Mouse (Mus musculus) hindbrain, embryonic 10.5 days (tissue): Measurements from ENCODE around the gene Abcc9. TPM values are rescaled to one million over a fixed set of nuclear protein-coding genes. Genes with fewer than 3 reads are reported as not detected.

ENCODE experiments used
- DNase-seq: peaks from one replicate; pipeline ENCODE4 v3.0.0-alpha.2; 2017; ENCODE audit warnings: low spot score
- H3K27ac ChIP-seq: fragments of 300-500 bp; sonication (generic); 2 replicates; pipeline ENCODE4 v1.5.1; 2016; ENCODE audit warnings: mild to moderate bottlenecking, moderate library complexity
- H3K27me3 ChIP-seq: fragments of 300-500 bp; sonication (generic); 2 replicates; pipeline ENCODE4 v1.6.1; 2016; ENCODE audit warnings: mild to moderate bottlenecking; ENCODE audit not compliant: poor library complexity, insufficient read depth, severe bottlenecking
- H3K36me3 ChIP-seq: fragments of 300-500 bp; sonication (generic); 2 replicates; pipeline ENCODE4 v1.6.1; 2016; ENCODE audit warnings: mild to moderate bottlenecking, moderate library complexity
- H3K4me1 ChIP-seq: fragments of 300-500 bp; sonication (generic); replicated peaks from 2 replicates; pipeline ENCODE4 v1.6.1; 2016; ENCODE audit warnings: mild to moderate bottlenecking
- H3K4me3 ChIP-seq: fragments of 300-500 bp; sonication (generic); 2 replicates; pipeline ENCODE4 v1.5.1; 2016; ENCODE audit warnings: mild to moderate bottlenecking, moderate library complexity
- H3K9me3 ChIP-seq: fragments of 300-500 bp; sonication (generic); 2 replicates; pipeline ENCODE4 v1.6.1; 2016; ENCODE audit warnings: mild to moderate bottlenecking, moderate library complexity
- WGBS: fragments of 180-500 bp; shearing (Covaris S2); methylation state at CpG from one replicate; pipeline ENCODE4 v1.1.7; 2016; 5-methylcytosine and 5-hydroxymethylcytosine counted together
- polyA plus RNA-seq: library from polyadenylated mRNA; unstranded; fragments of >200 nt; fragmentation: Nextera tagmentation; extraction: Ambion mirVana; gene quantifications from 2 replicates; pipeline ENCODE4 v1.2.1, GENCODE M21; 2016

The Abcc9 gene
- polyA plus RNA-seq, 1 experiment from 2014 or later, result 1.5 TPM

GRCm38 (mm10) chr6:142639301-142639700, 62.8 kb downstream of the Abcc9 start:
- Histone ChIP-seq H3K27ac (no peak overlapping the region), H3K4me1 (peaks cover 6% of the 10 kb centered on the region), H3K4me3 (no peak overlapping the region), H3K36me3 (no peaks in the 10 kb centered on the region), H3K27me3 (no peaks in the 10 kb centered on the region), H3K9me3 (no peaks in the 10 kb centered on the region)
- WGBS, result 89% methylated on average over 10 of the region's 10 CpGs
- DNase-seq, result no peak

- H3K4me3 ChIP-seq, result no peak overlapping the region
- no peak overlapping the region for H3K27ac ChIP-seq
- peaks cover 6% of the 10 kb centered on the region for H3K4me1 ChIP-seq
- no peak for DNase-seq
- no peaks in the 10 kb centered on the region for H3K27me3 ChIP-seq
- no peaks in the 10 kb centered on the region for H3K36me3 ChIP-seq
- H3K9me3 ChIP-seq, result no peaks in the 10 kb centered on the region
- WGBS, result 73% methylated on average over 4 of the region's 4 CpGs
These were observed 66.5 kb downstream of the Abcc9 start for GRCm38 (mm10) chr6:142635654-142636053.

GRCm38 (mm10) chr6:142635185-142635583, 66.9 kb downstream of the Abcc9 start:
- no peak overlapping the region for H3K27ac ChIP-seq
- no peak overlapping the region for H3K4me3 ChIP-seq
- no peak for DNase-seq
- no peaks in the 10 kb centered on the region for H3K9me3 ChIP-seq
- no peaks in the 10 kb centered on the region for H3K27me3 ChIP-seq
- peaks cover 6% of the 10 kb centered on the region for H3K4me1 ChIP-seq
- no peaks in the 10 kb centered on the region for H3K36me3 ChIP-seq

GRCm38 (mm10) chr6:142634530-142635184, 67.5 kb downstream of the Abcc9 start:
- no peak overlapping the region for H3K27ac ChIP-seq
- H3K27me3 ChIP-seq, result no peaks in the 10 kb centered on the region
- DNase-seq, result no peak
- H3K36me3 ChIP-seq, result no peaks in the 10 kb centered on the region
- peaks cover 6% of the 10 kb centered on the region for H3K4me1 ChIP-seq
- no peak overlapping the region for H3K4me3 ChIP-seq
- H3K9me3 ChIP-seq, result no peaks in the 10 kb centered on the region
- 81% methylated on average over 10 of the region's 10 CpGs for WGBS

GRCm38 (mm10) chr6:142623351-142623750, 78.8 kb downstream of the Abcc9 start:
- Histone ChIP-seq H3K4me1 (no peaks in the 10 kb centered on the region), H3K27me3 (no peaks in the 10 kb centered on the region)
- WGBS, result 77% methylated on average over 6 of the region's 6 CpGs

GRCm38 (mm10) chr6:142616659-142617058, 85.5 kb downstream of the Abcc9 start:
- H3K9me3 ChIP-seq, result no peaks in the 10 kb centered on the region
- H3K4me1 ChIP-seq, result no peaks in the 10 kb centered on the region
- no peak overlapping the region for H3K4me3 ChIP-seq
- 38% methylated on average over 3 of the region's 3 CpGs for WGBS
- no peaks in the 10 kb centered on the region for H3K27me3 ChIP-seq
- no peak overlapping the region for H3K27ac ChIP-seq
- DNase-seq, result no peak
- no peaks in the 10 kb centered on the region for H3K36me3 ChIP-seq

More at GRCm38 (mm10) chr6:142623351-142623750, 78.8 kb downstream of the Abcc9 start:
- H3K9me3 ChIP-seq, result no peaks in the 10 kb centered on the region
- no peaks in the 10 kb centered on the region for H3K36me3 ChIP-seq
- H3K4me3 ChIP-seq, result no peak overlapping the region
- DNase-seq, result no peak
- no peak overlapping the region for H3K27ac ChIP-seq

- no peak overlapping the region for H3K27ac ChIP-seq
- H3K4me3 ChIP-seq, result no peak overlapping the region
- 83% methylated on average over 10 of the region's 10 CpGs for WGBS
- no peaks in the 10 kb centered on the region for H3K9me3 ChIP-seq
- DNase-seq, result no peak
- no peaks in the 10 kb centered on the region for H3K36me3 ChIP-seq
- H3K4me1 ChIP-seq, result no peaks in the 10 kb centered on the region
- no peaks in the 10 kb centered on the region for H3K27me3 ChIP-seq
These were observed 87.8 kb downstream of the Abcc9 start for GRCm38 (mm10) chr6:142614324-142614723.

GRCm38 (mm10) chr6:142612366-142612765, 89.7 kb downstream of the Abcc9 start:
- DNase-seq, result no peak
- no peaks in the 10 kb centered on the region for H3K27me3 ChIP-seq
- WGBS, result 86% methylated on average over 8 of the region's 8 CpGs
- H3K9me3 ChIP-seq, result no peaks in the 10 kb centered on the region
- H3K36me3 ChIP-seq, result no peaks in the 10 kb centered on the region
- H3K4me1 ChIP-seq, result no peaks in the 10 kb centered on the region
- H3K4me3 ChIP-seq, result no peak overlapping the region
- no peak overlapping the region for H3K27ac ChIP-seq

GRCm38 (mm10) chr6:142609401-142610373, 92.4 kb downstream of the Abcc9 start:
- H3K27me3 ChIP-seq, result no peaks in the 10 kb centered on the region
- H3K9me3 ChIP-seq, result no peaks in the 10 kb centered on the region
- no peaks in the 10 kb centered on the region for H3K36me3 ChIP-seq
- 67% methylated on average over 9 of the region's 9 CpGs for WGBS
- no peak overlapping the region for H3K27ac ChIP-seq
- DNase-seq, result no peak
- no peaks in the 10 kb centered on the region for H3K4me1 ChIP-seq
- H3K4me3 ChIP-seq, result no peak overlapping the region

GRCm38 (mm10) chr6:142607080-142607479, 95.0 kb downstream of the Abcc9 start:
- Histone ChIP-seq H3K4me3 (no peak overlapping the region), H3K9me3 (no peaks in the 10 kb centered on the region)
- WGBS, result 71% methylated on average over 7 of the region's 7 CpGs

GRCm38 (mm10) chr6:142602772-142603171, 99.3 kb downstream of the Abcc9 start:
- Histone ChIP-seq H3K36me3 (no peaks in the 10 kb centered on the region), H3K4me1 (peaks cover 4% of the 10 kb centered on the region; the same call in 1 of the 2 replicates), H3K9me3 (no peaks in the 10 kb centered on the region), H3K4me3 (no peak overlapping the region), H3K27me3 (no peaks in the 10 kb centered on the region), H3K27ac (no peak overlapping the region)
- DNase-seq, result no peak
- 63% methylated on average over 6 of the region's 6 CpGs for WGBS

More at GRCm38 (mm10) chr6:142607080-142607479, 95.0 kb downstream of the Abcc9 start:
- DNase-seq, result no peak
- H3K4me1 ChIP-seq, result peaks cover 4% of the 10 kb centered on the region; the same call in 1 of the 2 replicates
- H3K36me3 ChIP-seq, result no peaks in the 10 kb centered on the region
- H3K27me3 ChIP-seq, result no peaks in the 10 kb centered on the region
- H3K27ac ChIP-seq, result no peak overlapping the region

- Histone ChIP-seq H3K4me3 (no peak overlapping the region), H3K9me3 (no peaks in the 10 kb centered on the region), H3K27me3 (peaks cover 3% of the 10 kb centered on the region; the same call in 1 of the 2 replicates), H3K27ac (no peak overlapping the region), H3K36me3 (no peaks in the 10 kb centered on the region), H3K4me1 (no peaks in the 10 kb centered on the region)
- WGBS, result 78% methylated on average over 4 of the region's 4 CpGs
- no peak for DNase-seq
These were observed 123.3 kb downstream of the Abcc9 start for GRCm38 (mm10) chr6:142578831-142579230.

GRCm38 (mm10) chr6:142577801-142578200, 124.3 kb downstream of the Abcc9 start:
- H3K27ac ChIP-seq, result no peak overlapping the region
- WGBS, result 85% methylated on average over 6 of the region's 6 CpGs
- no peaks in the 10 kb centered on the region for H3K4me1 ChIP-seq
- no peaks in the 10 kb centered on the region for H3K36me3 ChIP-seq
- no peak overlapping the region for H3K4me3 ChIP-seq
- no peaks in the 10 kb centered on the region for H3K9me3 ChIP-seq
- DNase-seq, result no peak
- peaks cover 12% of the 10 kb centered on the region for H3K27me3 ChIP-seq
